Mouse (Mus musculus) liver, postnatal 0 days (tissue): Measurements from ENCODE around the gene Tmc8.

Source experiments
- CTCF ChIP-seq: sonication (generic); IDR thresholded peaks from 2 replicates; pipeline ENCODE4 v1.5.1; 2016; ENCODE audit warnings: antibody characterized with exemption, low read depth
- EP300 ChIP-seq: IDR thresholded peaks from 2 replicates; pipeline ENCODE4 v1.6.1; 2016; ENCODE audit warnings: antibody characterized with exemption, low read depth, mild to moderate bottlenecking

GRCm38 (mm10) chr11:117741128-117741527 lies 40.7 kb upstream of the Tmc8 start:
- TF ChIP-seq CTCF: no peak
- no peak for TF ChIP-seq EP300
